19 mouse cellular contexts compared by ENCODE assay signal in the genomic region with DNA sequence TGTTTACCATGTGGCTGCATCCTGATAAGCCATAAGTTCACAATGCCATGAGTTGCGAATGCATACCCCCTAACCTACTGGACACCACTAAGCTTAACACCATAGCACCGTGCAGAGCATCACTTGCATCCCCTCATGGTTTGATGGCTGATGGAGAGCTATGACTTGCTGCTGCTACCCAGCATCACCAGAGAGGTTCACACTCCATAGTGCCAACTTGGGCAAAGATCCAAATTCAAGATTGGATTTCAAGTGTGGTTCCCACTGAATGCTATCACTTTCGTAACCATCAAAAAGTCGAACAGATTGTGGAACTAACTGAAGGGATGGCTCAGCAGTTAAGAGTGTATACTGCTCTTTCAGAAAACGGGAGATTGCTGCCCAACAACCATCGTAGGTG. TPM values are rescaled to one million over a fixed set of nuclear protein-coding genes. Genes with fewer than 3 reads are reported as not detected.
"Had no signal": no experiment of that assay in that cellular context is flagged by ENCODE, and none has a peak within 500 bp of the region (broad histone marks: within the 10 kb centered on the region; RNA-seq: fewer than 3 reads in every experiment).

No protein-coding gene starts in this region.

- H3K27ac ChIP-seq: lung, embryonic 15.5 days; macrophage; midbrain, embryonic 13.5 days; midbrain, embryonic 15.5 days; neural tube, embryonic 12.5 days; stomach, embryonic 15.5 days; stomach, postnatal 0 days had no signal

- ATAC-seq: liver, postnatal 0 days; lung, postnatal 0 days; midbrain, embryonic 13.5 days; midbrain, embryonic 15.5 days had no signal

- H3K4me3 ChIP-seq: lung, embryonic 15.5 days; megakaryocyte, embryonic 14.5 days; midbrain, embryonic 13.5 days; midbrain, embryonic 15.5 days; neural tube, embryonic 12.5 days; stomach, embryonic 15.5 days had no signal

- DNase-seq: liver, postnatal 0 days; lung, adult 2 months; lung, postnatal 14 days; lung, postnatal 36 days; thymus, adult 18-20 months; thymus, postnatal 14 days; thymus, postnatal 36 days had no signal

- H3K36me3 ChIP-seq: lung, embryonic 15.5 days; midbrain, embryonic 13.5 days; midbrain, embryonic 15.5 days; neural tube, embryonic 12.5 days; stomach, embryonic 15.5 days had no signal

- H3K27me3 ChIP-seq: lung, embryonic 15.5 days; midbrain, embryonic 13.5 days; midbrain, embryonic 15.5 days; neural tube, embryonic 12.5 days; stomach, embryonic 15.5 days had no signal

- H3K4me1 ChIP-seq: lung, embryonic 15.5 days; midbrain, embryonic 13.5 days; midbrain, embryonic 15.5 days; neural tube, embryonic 12.5 days; stomach, embryonic 15.5 days had no signal

- H3K4me2 ChIP-seq: lung, embryonic 15.5 days; midbrain, embryonic 11.5 days; midbrain, embryonic 13.5 days; midbrain, embryonic 15.5 days; neural tube, embryonic 12.5 days; stomach, embryonic 15.5 days had no signal

- H3K9ac ChIP-seq: liver, postnatal 0 days; lung, embryonic 15.5 days; midbrain, embryonic 13.5 days; midbrain, embryonic 15.5 days; neural tube, embryonic 12.5 days; stomach, embryonic 15.5 days had no signal

- H3K9me3 ChIP-seq: lung, embryonic 15.5 days; megakaryocyte, embryonic 14.5 days; midbrain, embryonic 13.5 days; midbrain, embryonic 15.5 days; neural tube, embryonic 12.5 days; stomach, embryonic 15.5 days had no signal

RNA-seq across cellular contexts. Expression of a gene that starts 47.0 kb away (rescaled TPM):
- total RNA-seq: megakaryocyte progenitor cell, adult 5-6 weeks; monocyte, adult 5-6 weeks had no signal
- polyA plus RNA-seq: macrophage had no signal
